Mouse (Mus musculus): ENCODE measurements at regions not wholly inside any gene's neighbourhood (a gene's known extent, or its start where the extent isn't known, plus 50 kb on each side); places are given as distances from the start of the nearest gene placed in this dataset.

DNA sequence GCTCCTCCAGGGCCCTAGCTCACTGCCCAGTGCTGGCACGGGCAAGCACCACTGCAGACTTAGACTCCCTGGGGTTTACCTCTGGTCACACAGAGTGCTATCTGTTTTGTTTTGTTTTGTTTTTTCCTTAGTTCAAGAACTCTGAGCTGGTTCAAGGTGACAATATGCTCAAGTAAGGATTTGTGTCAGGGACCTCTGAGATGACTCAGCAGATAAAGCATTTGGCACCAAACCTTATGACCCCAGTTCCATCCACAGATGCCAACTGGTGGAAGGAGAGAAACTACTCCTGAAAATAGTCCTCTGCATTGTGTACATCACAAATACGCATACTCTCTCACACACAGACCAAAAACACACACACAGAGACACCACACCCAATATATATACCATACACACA lies 351.0 kb upstream of the Hs6st1 start:
- peak; percentile 25; the same call in 1 of the 2 replicates for ATAC-seq
- no peaks in the 10 kb centered on the region for H3K4me1 ChIP-seq (ENCODE audit: control insufficient read depth, insufficient read depth, low read length)
- H3K9ac ChIP-seq (ENCODE audit: low read depth, low read length): no peak overlapping the region
- H3K4me2 ChIP-seq (ENCODE audit: low read depth, low read length): no peak overlapping the region
- H3K9me3 ChIP-seq (ENCODE audit: control insufficient read depth, low read length): no peaks in the 10 kb centered on the region
- no peak overlapping the region for H3K4me3 ChIP-seq (ENCODE audit: low read length)
- no peaks in the 10 kb centered on the region for H3K36me3 ChIP-seq (ENCODE audit: control insufficient read depth, insufficient read depth, low read length)
- 86% methylated on average over 2 of the region's 2 CpGs for WGBS
- H3K27me3 ChIP-seq (replicated peaks; ENCODE audit: control insufficient read depth, insufficient read depth, low read length): no peaks in the 10 kb centered on the region
- H3K27ac ChIP-seq (ENCODE audit: low read length): no peak overlapping the region

- H3K9ac ChIP-seq (ENCODE audit: low read depth, low read length): no peak overlapping the region
- H3K4me1 ChIP-seq (ENCODE audit: control insufficient read depth, insufficient read depth, low read length): no peaks in the 10 kb centered on the region
- no peak overlapping the region for H3K4me3 ChIP-seq (ENCODE audit: low read length)
- H3K27ac ChIP-seq (ENCODE audit: low read length): no peak overlapping the region
- no peaks in the 10 kb centered on the region for H3K36me3 ChIP-seq (ENCODE audit: control insufficient read depth, insufficient read depth, low read length)
- H3K4me2 ChIP-seq (ENCODE audit: low read depth, low read length): no peak overlapping the region
- 47% methylated on average over 2 of the region's 2 CpGs for WGBS
- H3K27me3 ChIP-seq (replicated peaks; ENCODE audit: control insufficient read depth, insufficient read depth, low read length): no peaks in the 10 kb centered on the region
- H3K9me3 ChIP-seq (ENCODE audit: control insufficient read depth, low read length): no peaks in the 10 kb centered on the region
- ATAC-seq: peak; percentile 86
Measured at GRCm38 (mm10) chr1:35717659-35718058, 350.5 kb upstream of the Hs6st1 start.

- no peaks in the 10 kb centered on the region for H3K9me3 ChIP-seq (ENCODE audit: control insufficient read depth, low read length)
- H3K4me1 ChIP-seq (ENCODE audit: control insufficient read depth, insufficient read depth, low read length): peaks cover 3% of the 10 kb centered on the region; the same call in 1 of the 2 replicates
- no peak overlapping the region for H3K4me3 ChIP-seq (ENCODE audit: low read length)
- no peak overlapping the region for H3K4me2 ChIP-seq (ENCODE audit: low read depth, low read length)
- H3K36me3 ChIP-seq (ENCODE audit: control insufficient read depth, insufficient read depth, low read length): no peaks in the 10 kb centered on the region
- WGBS: 84% methylated on average over 3 of the region's 3 CpGs
- H3K27me3 ChIP-seq (replicated peaks; ENCODE audit: control insufficient read depth, insufficient read depth, low read length): no peaks in the 10 kb centered on the region
- ATAC-seq: no peak
- H3K27ac ChIP-seq (ENCODE audit: low read length): no peak overlapping the region
- H3K9ac ChIP-seq (ENCODE audit: low read depth, low read length): no peak overlapping the region
Measured at GRCm38 (mm10) chr1:35720063-35720462, 348.1 kb upstream of the Hs6st1 start.

DNA sequence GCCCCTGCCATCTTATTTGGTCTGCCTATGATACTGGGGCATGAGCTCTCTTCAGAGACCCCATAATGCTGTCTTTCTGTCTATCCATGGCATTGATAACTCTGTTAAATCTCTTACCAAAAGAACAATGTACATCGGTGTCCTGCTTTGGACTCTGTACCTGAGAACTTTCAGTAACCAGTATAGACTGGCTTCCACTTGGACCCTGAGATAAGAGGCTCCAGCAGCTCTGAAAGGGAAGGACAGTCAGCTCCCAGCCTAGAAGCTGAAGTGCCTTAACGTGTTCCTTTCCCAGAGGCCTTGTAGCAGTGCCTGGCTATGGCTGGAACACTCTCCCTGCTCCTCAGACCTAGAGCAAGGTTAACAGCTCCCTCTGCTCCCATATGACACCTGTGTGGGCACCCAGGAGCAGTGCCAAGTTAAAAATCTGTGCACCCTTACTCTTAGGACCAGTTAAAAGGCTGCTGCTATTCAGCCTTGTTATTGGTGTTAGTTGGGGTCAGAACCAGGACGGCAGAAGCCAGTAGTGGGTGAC lies 343.8 kb upstream of the Hs6st1 start:
- Histone ChIP-seq H3K9ac (ENCODE audit: low read depth, low read length) (no peak overlapping the region), H3K4me3 (ENCODE audit: low read length) (no peak overlapping the region), H3K27ac (ENCODE audit: low read length) (peak overlapping the region; percentile 29; the same call in 1 of the 2 replicates), H3K36me3 (ENCODE audit: control insufficient read depth, insufficient read depth, low read length) (no peaks in the 10 kb centered on the region), H3K4me1 (ENCODE audit: control insufficient read depth, insufficient read depth, low read length) (peaks cover 3% of the 10 kb centered on the region; the same call in 1 of the 2 replicates), H3K4me2 (ENCODE audit: low read depth, low read length) (no peak overlapping the region), H3K27me3 (replicated peaks; ENCODE audit: control insufficient read depth, insufficient read depth, low read length) (no peaks in the 10 kb centered on the region), H3K9me3 (ENCODE audit: control insufficient read depth, low read length) (no peaks in the 10 kb centered on the region)
- 53% methylated on average over 3 of the region's 3 CpGs for WGBS
- peak; percentile 91 for ATAC-seq

DNA sequence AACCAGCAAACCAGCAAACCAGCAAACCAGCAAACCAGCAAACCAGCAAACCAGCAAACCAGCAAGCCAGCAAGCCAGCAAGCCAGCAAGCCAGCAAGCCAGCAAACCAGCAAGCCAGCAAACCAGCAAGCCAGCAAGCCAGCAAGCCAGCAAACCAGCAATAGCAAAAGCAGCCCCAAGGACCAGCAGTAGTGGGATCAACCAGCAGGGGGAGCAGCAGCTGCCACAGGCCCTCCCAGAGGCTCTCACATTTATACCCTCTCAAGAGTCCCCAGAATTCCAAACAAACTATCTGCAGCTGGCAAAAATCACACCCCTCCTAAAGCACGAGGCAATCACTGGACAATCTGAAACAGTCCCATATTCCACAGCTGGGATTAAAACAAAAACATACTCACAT lies 341.6 kb upstream of the Hs6st1 start:
- WGBS: 20% methylated on average over 1 of the region's 1 CpGs
- no peak for ATAC-seq
- peaks cover 3% of the 10 kb centered on the region; the same call in 1 of the 2 replicates for H3K4me1 ChIP-seq (ENCODE audit: control insufficient read depth, insufficient read depth, low read length)
- no peak overlapping the region for H3K4me2 ChIP-seq (ENCODE audit: low read depth, low read length)
- no peaks in the 10 kb centered on the region for H3K36me3 ChIP-seq (ENCODE audit: control insufficient read depth, insufficient read depth, low read length)
- H3K9ac ChIP-seq (ENCODE audit: low read depth, low read length): no peak overlapping the region
- no peaks in the 10 kb centered on the region for H3K9me3 ChIP-seq (ENCODE audit: control insufficient read depth, low read length)
- no peak overlapping the region for H3K27ac ChIP-seq (ENCODE audit: low read length)
- no peaks in the 10 kb centered on the region for H3K27me3 ChIP-seq (replicated peaks; ENCODE audit: control insufficient read depth, insufficient read depth, low read length)
- H3K4me3 ChIP-seq (ENCODE audit: low read length): no peak overlapping the region

- Histone ChIP-seq H3K9ac (ENCODE audit: low read depth, low read length) (no peak overlapping the region), H3K27ac (ENCODE audit: low read length) (no peak overlapping the region), H3K9me3 (ENCODE audit: control insufficient read depth, low read length) (no peaks in the 10 kb centered on the region), H3K27me3 (replicated peaks; ENCODE audit: control insufficient read depth, insufficient read depth, low read length) (no peaks in the 10 kb centered on the region), H3K4me2 (ENCODE audit: low read depth, low read length) (no peak overlapping the region), H3K4me1 (ENCODE audit: control insufficient read depth, insufficient read depth, low read length) (peaks cover 3% of the 10 kb centered on the region; the same call in 1 of the 2 replicates), H3K4me3 (ENCODE audit: low read length) (no peak overlapping the region), H3K36me3 (ENCODE audit: control insufficient read depth, insufficient read depth, low read length) (no peaks in the 10 kb centered on the region)
- 81% methylated on average over 8 of the region's 8 CpGs for WGBS
- no peak for ATAC-seq
Measured at GRCm38 (mm10) chr1:35727310-35727990, 340.8 kb upstream of the Hs6st1 start.

DNA sequence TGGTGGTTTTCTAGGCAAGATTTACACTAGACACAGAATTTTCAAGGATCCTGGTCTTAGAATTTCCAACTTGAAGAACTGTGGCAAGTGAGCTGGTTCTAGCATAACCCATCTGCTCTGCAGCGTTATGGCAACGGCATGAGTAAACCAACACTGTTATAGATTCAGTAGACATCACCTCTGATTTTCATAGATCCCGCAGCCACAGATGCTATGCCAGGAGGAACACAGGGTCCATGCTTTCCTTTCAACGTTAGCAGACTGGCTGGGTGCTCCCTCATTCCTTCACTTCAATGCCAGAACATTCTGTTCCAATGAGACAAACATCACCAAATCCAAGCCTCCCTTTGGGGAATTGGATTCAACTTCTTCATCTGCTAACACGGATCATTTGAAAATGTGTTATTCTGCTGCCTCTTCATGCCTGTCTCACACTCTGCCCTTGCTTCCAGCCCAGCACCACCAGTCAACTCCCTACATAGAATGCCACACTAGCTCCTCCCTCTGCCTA lies 338.4 kb upstream of the Hs6st1 start:
- ATAC-seq: no peak
- Histone ChIP-seq H3K27me3 (replicated peaks; ENCODE audit: control insufficient read depth, insufficient read depth, low read length) (no peaks in the 10 kb centered on the region), H3K4me3 (ENCODE audit: low read length) (no peak overlapping the region), H3K4me1 (ENCODE audit: control insufficient read depth, insufficient read depth, low read length) (no peaks in the 10 kb centered on the region), H3K4me2 (ENCODE audit: low read depth, low read length) (no peak overlapping the region), H3K36me3 (ENCODE audit: control insufficient read depth, insufficient read depth, low read length) (no peaks in the 10 kb centered on the region), H3K27ac (ENCODE audit: low read length) (no peak overlapping the region), H3K9me3 (ENCODE audit: control insufficient read depth, low read length) (no peaks in the 10 kb centered on the region), H3K9ac (ENCODE audit: low read depth, low read length) (no peak overlapping the region)
- 83% methylated on average over 5 of the region's 5 CpGs for WGBS

DNA sequence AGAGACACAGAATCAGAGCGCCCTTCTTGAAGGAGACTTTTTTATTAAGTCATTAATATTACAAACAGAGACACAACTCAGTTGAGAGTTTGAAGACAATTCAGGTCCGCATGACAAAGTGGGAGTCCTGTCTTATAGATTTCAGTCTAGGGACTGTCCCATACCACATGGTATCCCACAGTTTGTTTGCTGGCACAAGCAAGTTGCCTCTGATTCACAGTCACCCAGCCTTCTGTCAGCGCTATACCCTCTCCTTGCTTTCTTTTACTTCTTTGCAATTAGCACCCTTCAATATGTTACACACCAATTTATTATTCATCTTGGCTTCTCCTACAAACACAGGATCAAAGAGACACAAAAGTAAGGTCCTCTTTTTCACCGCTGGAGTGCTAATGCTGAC lies 337.9 kb upstream of the Hs6st1 start:
- no peaks in the 10 kb centered on the region for H3K27me3 ChIP-seq (replicated peaks; ENCODE audit: control insufficient read depth, insufficient read depth, low read length)
- no peak for ATAC-seq
- WGBS: 76% methylated on average over 4 of the region's 4 CpGs
- no peaks in the 10 kb centered on the region for H3K4me1 ChIP-seq (ENCODE audit: control insufficient read depth, insufficient read depth, low read length)
- no peaks in the 10 kb centered on the region for H3K36me3 ChIP-seq (ENCODE audit: control insufficient read depth, insufficient read depth, low read length)
- H3K4me2 ChIP-seq (ENCODE audit: low read depth, low read length): no peak overlapping the region
- H3K9me3 ChIP-seq (ENCODE audit: control insufficient read depth, low read length): no peaks in the 10 kb centered on the region
- H3K4me3 ChIP-seq (ENCODE audit: low read length): no peak overlapping the region
- no peak overlapping the region for H3K27ac ChIP-seq (ENCODE audit: low read length)
- no peak overlapping the region for H3K9ac ChIP-seq (ENCODE audit: low read depth, low read length)

GRCm38 (mm10) chr1:35736247-35736646 lies 332.0 kb upstream of the Hs6st1 start:
- Histone ChIP-seq H3K4me3 (ENCODE audit: low read length) (no peak overlapping the region), H3K9ac (ENCODE audit: low read depth, low read length) (no peak overlapping the region), H3K4me1 (ENCODE audit: control insufficient read depth, insufficient read depth, low read length) (no peaks in the 10 kb centered on the region), H3K27me3 (replicated peaks; ENCODE audit: control insufficient read depth, insufficient read depth, low read length) (no peaks in the 10 kb centered on the region), H3K9me3 (ENCODE audit: control insufficient read depth, low read length) (no peaks in the 10 kb centered on the region), H3K36me3 (ENCODE audit: control insufficient read depth, insufficient read depth, low read length) (no peaks in the 10 kb centered on the region), H3K4me2 (ENCODE audit: low read depth, low read length) (no peak overlapping the region), H3K27ac (ENCODE audit: low read length) (no peak overlapping the region)
- ATAC-seq: no peak
